Mouse (Mus musculus) lung, embryonic 15.5 days (tissue): ENCODE measurements at regions not wholly inside any gene's neighbourhood (a gene's known extent, or its start where the extent isn't known, plus 50 kb on each side); places are given as distances from the start of the nearest gene placed in this dataset.

Source experiments
- ATAC-seq: fragments of 200-750 bp; cut with Nextera tagmentation; 2 replicates; pipeline ENCODE4 v1.8.0; 2017; ENCODE audit warnings: moderate number of reproducible peaks, borderline replicate concordance; ENCODE audit not compliant: low FRiP score, low TSS enrichment; ENCODE audit errors: extremely low read depth
- H3K27ac ChIP-seq: fragments of 300-500 bp; sonication (generic); 2 replicates; pipeline ENCODE4 v1.5.1; 2015; ENCODE audit warnings: moderate library complexity, mild to moderate bottlenecking, inconsistent platforms
- H3K27me3 ChIP-seq: fragments of 300-500 bp; sonication (generic); 2 replicates; pipeline ENCODE4 v1.6.1; 2015; ENCODE audit warnings: inconsistent platforms
- H3K36me3 ChIP-seq: fragments of 300-500 bp; sonication (generic); 2 replicates; pipeline ENCODE4 v1.6.1; 2015; ENCODE audit warnings: inconsistent platforms
- H3K4me1 ChIP-seq: fragments of 300-500 bp; sonication (generic); 2 replicates; pipeline ENCODE4 v1.6.1; 2015; ENCODE audit warnings: inconsistent platforms
- H3K4me2 ChIP-seq: fragments of 300-500 bp; sonication (generic); 2 replicates; pipeline ENCODE4 v1.6.1; 2015; ENCODE audit warnings: inconsistent platforms, mild to moderate bottlenecking, moderate library complexity
- H3K4me3 ChIP-seq: fragments of 300-500 bp; sonication (generic); 2 replicates; pipeline ENCODE4 v1.5.1; 2015; ENCODE audit warnings: mild to moderate bottlenecking, inconsistent platforms
- H3K9ac ChIP-seq: fragments of 300-500 bp; sonication (generic); 2 replicates; pipeline ENCODE4 v1.6.1; 2015; ENCODE audit warnings: inconsistent platforms
- H3K9me3 ChIP-seq: fragments of 300-500 bp; sonication (generic); 2 replicates; pipeline ENCODE4 v1.6.1; 2016; ENCODE audit warnings: inconsistent platforms
- WGBS: fragments of 180-500 bp; shearing (Covaris S2); methylation state at CpG from one replicate; pipeline ENCODE4 v1.1.7; 2015; 5-methylcytosine and 5-hydroxymethylcytosine counted together

GRCm38 (mm10) chr5:120030904-120031303 is 85.4 kb upstream of the Rbm19 start:
- 0 out of 2 replicates have a peak, but pooled peaks cover 5% of the 10 kb centered on the region for H3K27me3 ChIP-seq
- no peaks in the 10 kb centered on the region for H3K4me1 ChIP-seq
- H3K9ac ChIP-seq: no peak overlapping the region
- no peaks in the 10 kb centered on the region for H3K9me3 ChIP-seq
- H3K4me3 ChIP-seq: no peak overlapping the region
- 47% methylated on average over 15 of the region's 15 CpGs for WGBS
- no peak overlapping the region for H3K4me2 ChIP-seq
- no peak for ATAC-seq
- H3K27ac ChIP-seq: no peak overlapping the region
- H3K36me3 ChIP-seq: no peaks in the 10 kb centered on the region

GRCm38 (mm10) chr5:120031614-120032013 is 84.7 kb upstream of the Rbm19 start:
- ATAC-seq: no peak
- Histone ChIP-seq H3K4me1 (no peaks in the 10 kb centered on the region), H3K27ac (no peak overlapping the region), H3K36me3 (no peaks in the 10 kb centered on the region), H3K27me3 (0 out of 2 replicates have a peak, but pooled peaks cover 5% of the 10 kb centered on the region), H3K4me2 (no peak overlapping the region), H3K4me3 (no peak overlapping the region), H3K9me3 (no peaks in the 10 kb centered on the region), H3K9ac (no peak overlapping the region)
- 40% methylated on average over 4 of the region's 4 CpGs for WGBS

- H3K4me3 ChIP-seq: no peak overlapping the region
These were observed 81.7 kb upstream of the Rbm19 start for GRCm38 (mm10) chr5:120034499-120035077.

GRCm38 (mm10) chr5:120035251-120035650 is 81.0 kb upstream of the Rbm19 start:
- H3K9me3 ChIP-seq: no peaks in the 10 kb centered on the region
- no peak overlapping the region for H3K9ac ChIP-seq
- no peak overlapping the region for H3K4me2 ChIP-seq
- H3K4me1 ChIP-seq: no peaks in the 10 kb centered on the region
- no peak for ATAC-seq
- H3K27me3 ChIP-seq: 0 out of 2 replicates have a peak, but pooled peaks cover 4% of the 10 kb centered on the region
- no peak overlapping the region for H3K27ac ChIP-seq
- 88% methylated on average over 3 of the region's 3 CpGs for WGBS
- H3K4me3 ChIP-seq: no peak overlapping the region
- no peaks in the 10 kb centered on the region for H3K36me3 ChIP-seq

More at GRCm38 (mm10) chr5:120034499-120035077, 81.7 kb upstream of the Rbm19 start:
- H3K4me2 ChIP-seq: no peak overlapping the region
- H3K4me1 ChIP-seq: no peaks in the 10 kb centered on the region
- no peak overlapping the region for H3K27ac ChIP-seq
- H3K27me3 ChIP-seq: 0 out of 2 replicates have a peak, but pooled peaks cover 5% of the 10 kb centered on the region
- H3K36me3 ChIP-seq: no peaks in the 10 kb centered on the region
- ATAC-seq: no peak
- H3K9ac ChIP-seq: no peak overlapping the region
- no peaks in the 10 kb centered on the region for H3K9me3 ChIP-seq
- 30% methylated on average over 13 of the region's 13 CpGs for WGBS

GRCm38 (mm10) chr5:120037806-120038205 is 78.5 kb upstream of the Rbm19 start:
- ATAC-seq: no peak

GRCm38 (mm10) chr5:120043786-120044185 is 72.5 kb upstream of the Rbm19 start:
- H3K36me3 ChIP-seq: no peaks in the 10 kb centered on the region
- H3K27me3 ChIP-seq: no peaks in the 10 kb centered on the region
- no peak overlapping the region for H3K4me3 ChIP-seq
- no peaks in the 10 kb centered on the region for H3K9me3 ChIP-seq
- ATAC-seq: no peak
- 80% methylated on average over 4 of the region's 4 CpGs for WGBS
- H3K27ac ChIP-seq: no peak overlapping the region
- H3K4me1 ChIP-seq: no peaks in the 10 kb centered on the region
- H3K4me2 ChIP-seq: no peak overlapping the region
- no peak overlapping the region for H3K9ac ChIP-seq

More at GRCm38 (mm10) chr5:120037806-120038205, 78.5 kb upstream of the Rbm19 start:
- no peaks in the 10 kb centered on the region for H3K4me1 ChIP-seq
- H3K27ac ChIP-seq: no peak overlapping the region
- no peaks in the 10 kb centered on the region for H3K9me3 ChIP-seq
- no peak overlapping the region for H3K9ac ChIP-seq
- no peak overlapping the region for H3K4me3 ChIP-seq
- no peaks in the 10 kb centered on the region for H3K36me3 ChIP-seq
- H3K4me2 ChIP-seq: no peak overlapping the region
- no peaks in the 10 kb centered on the region for H3K27me3 ChIP-seq
- 70% methylated on average over 3 of the region's 3 CpGs for WGBS

- no peaks in the 10 kb centered on the region for H3K4me1 ChIP-seq
- H3K4me2 ChIP-seq: no peak overlapping the region
- no peak overlapping the region for H3K4me3 ChIP-seq
- WGBS: 82% methylated on average over 7 of the region's 7 CpGs
- no peak for ATAC-seq
- no peaks in the 10 kb centered on the region for H3K36me3 ChIP-seq
- no peak overlapping the region for H3K27ac ChIP-seq
- H3K27me3 ChIP-seq: no peaks in the 10 kb centered on the region
- no peaks in the 10 kb centered on the region for H3K9me3 ChIP-seq
- no peak overlapping the region for H3K9ac ChIP-seq
These were observed 67.0 kb upstream of the Rbm19 start for GRCm38 (mm10) chr5:120049063-120049781.

- H3K9ac ChIP-seq: no peak overlapping the region
- H3K36me3 ChIP-seq: no peaks in the 10 kb centered on the region
- WGBS: 85% methylated on average over 8 of the region's 8 CpGs
- H3K4me3 ChIP-seq: no peak overlapping the region
- H3K9me3 ChIP-seq: no peaks in the 10 kb centered on the region
- H3K4me2 ChIP-seq: no peak overlapping the region
- no peak for ATAC-seq
- H3K4me1 ChIP-seq: peaks cover 6% of the 10 kb centered on the region; the same call in 1 of the 2 replicates
- H3K27ac ChIP-seq: no peak overlapping the region
- H3K27me3 ChIP-seq: no peaks in the 10 kb centered on the region
These were observed 65.4 kb upstream of the Rbm19 start for GRCm38 (mm10) chr5:120050728-120051436.

- ATAC-seq: no peak
- no peak overlapping the region for H3K27ac ChIP-seq
- no peak overlapping the region for H3K4me2 ChIP-seq
- no peak overlapping the region for H3K4me3 ChIP-seq
- no peaks in the 10 kb centered on the region for H3K9me3 ChIP-seq
- 42% methylated on average over 5 of the region's 5 CpGs for WGBS
- no peaks in the 10 kb centered on the region for H3K27me3 ChIP-seq
- peaks cover 6% of the 10 kb centered on the region; the same call in 1 of the 2 replicates for H3K4me1 ChIP-seq
- H3K9ac ChIP-seq: no peak overlapping the region
- H3K36me3 ChIP-seq: no peaks in the 10 kb centered on the region
These were observed 61.6 kb upstream of the Rbm19 start for GRCm38 (mm10) chr5:120054498-120055167.
